Mouse (Mus musculus): ENCODE measurements around the gene Trpt1.

DNA sequence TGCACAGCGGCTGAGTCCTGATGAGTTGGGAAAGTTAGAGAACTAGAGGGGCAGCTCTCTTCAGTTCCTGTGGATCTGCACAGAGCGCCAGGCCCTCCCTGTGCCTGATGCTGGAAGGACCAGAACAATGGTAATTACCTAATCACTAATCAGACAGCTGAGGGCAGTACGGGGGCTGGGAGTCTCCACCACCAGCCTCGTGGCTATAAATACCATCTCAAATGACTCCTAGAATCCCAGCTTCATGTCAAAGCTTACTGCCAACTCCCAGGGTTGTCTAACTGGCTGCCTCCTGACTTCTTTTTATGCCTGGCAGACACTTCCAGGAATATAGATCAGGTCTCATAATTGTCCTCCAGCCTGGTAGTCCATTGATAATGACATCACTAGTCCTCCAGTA lies 48.8 kb downstream of the Trpt1 start:
- TF ChIP-seq POLR2A (IDR thresholded peaks at IDR 0.05; ENCODE audit: low read depth, low read length) (no peak), CTCF (IDR thresholded peaks at IDR 0.05; ENCODE audit: extremely low read depth, insufficient read depth, insufficient read length, insufficient replicate concordance) (no peak)

Measured in spleen, adult 2 months (tissue).